Mouse (Mus musculus): ENCODE data around the gene Mbnl3.
A peak's percentile ranks its signal among the peaks of the same experiment; 100 is the strongest.

Gene Mbnl3

DNA sequence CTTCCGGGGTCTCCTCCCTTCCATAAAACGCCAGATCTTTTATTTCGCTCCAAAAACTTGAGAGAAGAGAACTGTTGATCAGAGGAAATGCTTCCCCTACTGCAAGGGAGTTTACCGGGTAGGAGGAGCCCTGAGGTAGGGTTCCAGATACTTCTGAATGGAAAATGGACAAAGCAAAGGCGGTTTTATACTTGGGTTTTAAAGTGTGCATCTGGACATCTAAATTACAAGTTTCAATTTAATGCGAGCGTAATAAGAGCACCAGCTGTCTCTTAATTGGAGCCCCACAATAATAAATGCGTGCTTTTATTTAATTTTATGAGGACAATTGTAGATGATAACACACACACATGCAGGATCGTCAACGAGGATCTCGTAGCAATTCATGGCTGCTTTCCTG is at the start of gene Mbnl3:
Gene Mbnl3, minus strand, starts transcription at position 101 of the 400 bp plus-strand sequence.
- no peak for DNase-seq

DNA sequence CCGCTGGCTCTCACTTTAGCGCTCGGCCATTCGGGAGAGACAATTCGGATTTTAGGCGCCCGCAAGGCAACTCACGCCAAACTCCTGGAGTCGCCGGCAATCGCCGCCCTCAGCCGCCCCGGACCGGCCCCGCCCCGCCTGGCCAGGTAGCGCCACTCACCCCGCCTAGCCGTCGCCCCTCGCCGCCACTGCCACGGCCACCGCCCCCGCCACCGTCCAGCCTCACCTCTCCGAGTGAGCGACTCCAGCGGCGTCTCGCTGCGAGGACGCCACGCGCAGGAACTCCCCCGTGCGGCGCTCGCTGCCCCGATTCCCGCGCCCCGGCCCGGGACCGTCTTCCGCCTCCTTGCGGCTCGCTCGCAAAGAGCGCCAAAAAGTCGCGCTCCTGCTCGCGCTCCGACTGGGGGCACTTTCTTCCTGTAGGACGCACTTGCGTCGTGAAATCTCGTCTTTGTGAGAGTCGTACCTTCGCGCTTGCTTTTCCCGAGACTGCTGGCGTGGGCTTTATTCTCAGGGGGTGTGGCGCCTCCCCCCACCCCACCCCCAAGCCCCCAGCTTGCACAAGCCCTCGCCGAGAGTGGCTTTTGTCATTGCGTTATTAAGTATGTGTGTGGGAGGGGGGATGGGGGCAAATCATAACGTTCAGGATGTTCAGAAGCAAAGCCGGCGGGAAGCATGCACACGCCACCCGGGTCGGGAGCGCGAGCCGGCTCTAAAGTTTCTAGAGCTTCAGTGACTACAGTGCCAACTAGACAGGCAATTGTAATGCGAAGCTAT is 596 bp downstream of the Mbnl3 start:
- peak; percentile 44 to 50 for DNase-seq

DNA sequence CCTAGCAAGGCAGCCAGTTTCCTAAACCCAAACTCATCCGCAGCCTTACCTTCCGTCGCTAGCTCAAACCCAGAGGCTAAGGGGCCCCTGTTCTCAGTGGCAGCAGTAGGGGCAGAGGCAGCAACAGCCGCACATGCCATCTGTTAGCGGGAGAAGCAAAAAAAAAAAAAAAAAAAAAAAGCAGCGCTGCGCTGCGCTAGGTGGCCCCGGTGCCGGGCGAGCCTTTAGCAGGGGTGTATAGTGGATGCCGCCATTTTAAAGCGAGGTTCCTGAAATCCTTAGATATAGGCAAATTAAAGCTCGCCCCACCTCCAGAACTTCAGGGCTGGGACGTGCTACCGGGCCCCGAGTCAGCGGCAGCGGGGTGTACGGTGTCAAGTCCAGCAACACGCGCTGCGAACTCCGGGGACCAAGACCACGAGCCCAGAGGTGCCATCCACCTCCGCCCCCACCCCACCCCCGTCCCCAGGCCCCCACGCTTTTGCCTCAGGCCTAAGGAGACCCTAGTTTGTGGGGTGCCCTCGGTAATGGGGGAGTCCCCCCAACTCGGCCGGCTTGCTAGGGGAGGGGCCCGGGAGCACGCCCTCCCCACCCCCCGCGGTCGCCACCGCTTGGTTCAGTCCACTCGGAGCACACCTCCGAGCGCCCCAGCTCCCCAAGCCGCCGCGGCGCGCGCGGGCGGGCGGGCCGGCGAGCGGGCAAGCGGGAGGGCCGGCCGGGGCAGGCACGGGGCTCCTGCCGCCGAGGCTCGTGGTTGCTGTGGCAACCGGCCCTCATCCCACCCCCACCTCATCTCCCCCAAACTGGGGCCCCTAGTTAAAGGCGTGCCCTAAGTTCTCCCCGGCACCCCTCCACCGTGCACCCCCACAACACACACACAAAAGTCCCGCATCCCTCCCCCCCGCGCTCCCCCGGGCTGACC is 1.4 kb downstream of the Mbnl3 start:
- peak; percentile 74 to 77 for DNase-seq

DNA sequence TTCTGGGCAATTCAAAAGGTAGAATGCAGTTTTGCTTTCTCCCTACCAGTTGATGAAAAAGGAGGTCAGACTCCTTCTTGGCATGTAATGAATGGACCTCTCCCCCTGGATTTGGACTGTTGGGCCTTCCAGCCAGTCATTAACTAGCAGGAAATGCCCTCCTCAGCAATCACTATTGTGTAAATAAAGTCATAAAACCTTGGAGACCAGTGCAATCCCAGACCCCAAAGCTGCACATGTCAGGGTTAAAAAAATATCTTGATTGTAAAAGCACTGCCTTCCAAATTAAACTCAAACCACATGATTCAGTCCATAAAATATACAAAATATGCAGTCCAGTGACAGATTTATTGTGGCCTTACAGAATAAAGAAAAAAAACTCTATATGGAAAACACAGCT is 9.3 kb downstream of the Mbnl3 start:
- no peak for DNase-seq

DNA sequence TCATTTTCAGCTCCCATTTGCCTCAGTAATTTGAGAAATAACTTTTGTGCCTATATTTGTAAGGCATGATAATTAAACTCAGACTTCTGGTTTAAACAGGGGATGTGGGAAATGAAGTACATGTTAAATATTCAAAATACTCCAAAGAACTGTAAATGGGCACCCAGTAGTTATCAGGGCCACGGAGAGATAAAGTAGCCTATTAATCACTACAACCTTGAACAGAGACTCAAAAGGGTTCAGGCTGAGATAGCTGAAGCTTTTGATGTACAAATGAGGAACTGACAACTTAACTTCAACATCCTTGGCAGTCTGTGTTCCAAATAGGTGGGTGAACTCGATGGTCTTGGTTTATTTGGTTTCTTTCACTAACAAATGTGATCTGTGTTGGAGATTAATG is 34.4 kb downstream of the Mbnl3 start:
- no peak for DNase-seq

DNA sequence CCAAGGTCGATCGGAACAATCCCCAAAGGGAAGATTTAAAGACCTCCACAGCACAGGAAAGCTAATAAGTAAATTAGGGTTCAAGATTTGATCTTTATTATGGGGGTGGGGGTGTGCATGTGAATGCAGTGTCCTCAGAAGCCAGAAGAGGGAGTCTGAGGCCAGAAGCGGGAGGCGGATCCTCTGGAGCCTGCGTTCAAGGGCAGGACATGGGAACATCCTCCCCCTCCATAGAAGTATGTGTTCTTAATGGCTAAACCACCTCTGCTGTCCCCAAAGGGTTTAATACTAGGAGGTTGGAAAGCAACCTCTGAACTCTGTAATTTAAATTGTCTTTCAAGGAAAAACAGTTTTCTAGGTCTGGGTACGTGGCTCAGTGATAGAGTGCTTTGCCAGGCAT is 34.9 kb downstream of the Mbnl3 start:
- no peak for DNase-seq

DNA sequence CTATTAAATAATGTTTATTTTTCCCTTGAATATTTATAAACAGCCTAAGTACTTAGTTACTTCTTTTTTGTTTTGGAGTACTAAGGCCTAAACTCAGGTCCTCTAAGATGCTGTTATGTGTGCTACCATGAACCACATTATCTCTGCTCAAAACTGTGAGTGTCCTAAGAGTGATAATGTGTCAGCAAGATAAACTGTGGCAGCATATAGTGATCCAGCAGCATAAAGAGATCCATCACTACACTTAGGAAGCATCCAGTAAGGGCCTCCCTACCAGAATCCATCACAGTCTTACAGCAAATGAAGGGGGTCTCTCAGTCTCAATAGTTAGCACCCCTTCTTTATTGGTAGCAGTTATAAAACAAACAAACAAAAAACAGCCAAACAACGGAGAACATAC is 35.9 kb downstream of the Mbnl3 start:
- DNase-seq: no peak

DNA sequence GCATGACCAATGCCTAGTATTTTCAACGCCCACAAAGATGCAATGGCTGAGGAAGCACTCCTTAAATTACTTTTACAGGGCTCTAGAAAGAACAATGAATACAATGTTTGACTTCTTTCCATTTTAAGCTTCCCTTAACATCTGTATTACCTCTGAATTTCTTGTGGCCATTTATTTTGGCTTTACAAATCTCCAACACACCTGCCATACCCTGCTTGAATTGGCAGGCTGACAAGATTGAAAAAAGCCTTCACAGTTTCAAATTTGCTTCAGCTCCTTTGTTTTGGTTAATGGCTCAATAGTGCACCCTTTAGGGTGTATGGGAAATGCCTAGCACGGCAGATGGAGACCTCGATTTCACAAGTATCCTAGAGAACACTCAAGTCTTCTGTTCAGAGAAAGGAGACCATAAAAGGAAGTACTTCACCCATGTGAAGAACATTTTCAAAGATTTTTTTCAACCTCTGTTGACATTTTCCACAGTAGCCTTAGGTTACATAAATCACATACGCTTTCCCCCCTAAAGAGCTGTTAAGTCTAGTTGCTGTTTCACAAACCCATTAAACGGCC is 36.8 kb downstream of the Mbnl3 start:
- no peak for DNase-seq

DNA sequence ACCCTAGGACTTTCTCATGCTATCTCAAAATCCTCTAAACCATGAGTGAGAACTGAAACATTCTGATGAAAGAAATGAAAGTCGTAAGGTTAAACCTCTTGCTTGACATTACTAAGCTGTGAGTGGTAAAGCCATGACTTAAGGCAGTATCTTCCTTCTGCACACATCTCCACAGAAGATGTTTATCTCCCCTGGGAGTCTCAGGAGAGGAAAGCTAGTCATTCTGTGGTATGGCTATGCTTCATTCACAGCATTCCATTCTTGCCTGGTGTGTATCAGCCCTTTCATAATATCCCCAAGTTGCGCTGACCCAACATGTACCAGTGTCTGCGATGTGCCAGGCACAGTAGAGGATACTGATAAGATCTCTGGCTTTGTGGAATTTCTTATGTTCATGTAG is 38.4 kb downstream of the Mbnl3 start:
- no peak for DNase-seq

DNA sequence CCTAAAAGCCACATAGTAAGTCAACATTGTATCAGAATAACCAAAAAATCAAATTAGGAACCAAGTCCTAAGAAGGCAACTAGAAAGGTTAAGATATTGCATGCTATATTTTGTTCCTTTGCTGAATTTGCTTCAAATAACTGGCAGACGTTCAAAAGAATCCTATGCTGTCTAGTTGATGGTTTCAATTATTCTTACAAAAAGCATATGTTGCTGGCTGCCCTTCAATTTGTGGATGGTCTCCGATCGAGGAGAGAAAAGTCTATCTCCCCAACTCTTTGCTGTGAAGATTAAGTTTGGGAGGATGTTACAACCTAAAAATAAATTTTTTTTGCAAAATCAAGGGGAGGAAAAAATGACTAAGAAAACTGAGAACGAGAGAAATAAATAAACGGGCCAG is 41.6 kb downstream of the Mbnl3 start:
- DNase-seq: no peak

DNA sequence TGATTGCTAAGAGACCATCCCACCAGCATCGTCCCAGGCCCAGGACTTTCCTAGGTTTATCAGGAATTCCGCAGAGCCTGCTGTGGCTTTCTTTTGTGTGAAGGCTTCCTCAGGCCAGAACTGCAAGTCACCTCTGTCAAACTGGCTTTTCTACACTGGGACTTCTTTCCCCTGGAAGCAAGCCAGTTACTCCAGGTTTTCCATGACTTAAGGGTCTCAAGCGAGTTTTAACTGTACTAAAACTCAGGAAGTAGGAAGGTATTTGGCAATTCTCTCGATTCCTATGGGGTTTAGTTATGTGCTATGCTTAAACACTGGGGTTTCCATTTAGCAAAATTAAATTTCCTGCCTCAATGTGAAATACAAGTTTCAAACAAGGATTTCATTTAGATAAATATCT is 57.9 kb downstream of the Mbnl3 start:
- no peak for DNase-seq

DNA sequence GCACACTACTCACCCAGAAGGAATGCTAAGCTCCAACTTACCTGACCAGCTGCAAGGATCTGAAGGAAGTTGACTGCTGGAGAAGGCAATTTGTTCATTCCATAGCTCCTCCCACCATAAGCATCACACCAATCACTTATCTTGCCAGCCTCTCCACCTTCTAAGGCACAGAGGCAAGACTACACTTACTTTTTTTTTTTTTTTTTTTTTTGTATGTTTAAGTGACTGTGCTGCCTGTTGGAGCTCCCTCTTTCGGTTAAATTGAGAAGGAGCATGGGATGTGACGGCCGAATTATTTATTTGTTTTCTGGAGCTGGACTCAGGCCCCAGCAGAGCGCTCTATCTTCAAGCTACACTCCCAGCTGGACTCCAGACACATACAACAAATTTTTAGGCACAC is 60.0 kb downstream of the Mbnl3 start:
- DNase-seq: no peak

DNA sequence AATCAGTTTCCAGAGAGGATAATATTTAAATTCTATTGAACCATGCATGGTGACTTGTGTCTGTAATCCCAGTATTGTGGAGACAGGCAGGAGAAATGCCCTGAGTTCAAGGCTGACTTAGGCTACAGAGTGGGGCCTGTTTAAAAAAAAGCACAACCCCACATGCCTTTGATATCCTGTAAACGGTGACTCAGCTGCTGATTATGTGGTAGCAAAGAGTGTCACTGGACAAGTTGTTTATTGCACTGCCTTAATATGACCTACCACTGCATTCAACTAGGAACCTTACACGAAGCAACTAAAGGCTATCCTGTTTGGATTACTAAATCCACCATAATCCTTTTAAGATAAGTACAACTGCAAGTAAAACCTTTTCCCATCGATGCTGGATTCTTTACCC is 66.3 kb downstream of the Mbnl3 start:
- DNase-seq: no peak

DNA sequence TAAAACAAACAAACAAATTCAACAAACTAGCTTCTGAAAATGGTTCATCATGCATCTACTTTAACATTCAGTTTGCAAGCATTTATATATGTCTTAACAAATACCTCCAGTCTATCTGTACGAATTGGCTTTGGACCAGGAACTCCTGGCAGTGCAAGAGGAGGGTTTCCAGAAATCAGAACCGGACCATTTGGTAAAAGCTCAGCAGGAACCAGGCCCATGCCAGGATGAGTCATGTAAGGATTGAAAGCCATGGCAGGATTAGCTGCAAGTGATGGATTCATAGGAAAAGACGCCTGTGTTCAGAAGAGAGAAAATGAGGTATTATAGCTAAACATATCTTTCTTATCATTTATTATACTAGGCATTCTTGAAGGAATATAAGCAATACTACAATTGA is 75.0 kb downstream of the Mbnl3 start:
- DNase-seq: no peak

DNA sequence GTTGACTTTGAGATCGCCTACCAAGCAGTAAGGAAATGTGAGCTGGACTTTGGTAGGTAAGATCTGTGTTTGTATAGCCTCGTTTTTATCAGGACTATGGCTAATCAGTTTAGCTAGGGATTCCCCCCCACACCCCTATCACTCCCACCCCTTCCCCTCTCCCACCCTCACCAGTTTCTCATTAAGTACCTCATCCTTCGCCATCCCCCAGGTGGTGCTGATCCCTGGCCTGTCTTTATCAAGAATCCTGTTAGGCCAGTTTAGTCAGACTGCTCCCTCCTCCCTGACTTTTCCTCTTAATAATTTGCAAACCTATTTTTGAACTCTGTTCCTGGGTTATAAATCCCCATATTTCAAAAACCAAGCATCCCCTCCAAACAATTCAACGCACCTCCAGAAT is 103.6 kb downstream of the Mbnl3 start:
- DNase-seq: no peak

DNA sequence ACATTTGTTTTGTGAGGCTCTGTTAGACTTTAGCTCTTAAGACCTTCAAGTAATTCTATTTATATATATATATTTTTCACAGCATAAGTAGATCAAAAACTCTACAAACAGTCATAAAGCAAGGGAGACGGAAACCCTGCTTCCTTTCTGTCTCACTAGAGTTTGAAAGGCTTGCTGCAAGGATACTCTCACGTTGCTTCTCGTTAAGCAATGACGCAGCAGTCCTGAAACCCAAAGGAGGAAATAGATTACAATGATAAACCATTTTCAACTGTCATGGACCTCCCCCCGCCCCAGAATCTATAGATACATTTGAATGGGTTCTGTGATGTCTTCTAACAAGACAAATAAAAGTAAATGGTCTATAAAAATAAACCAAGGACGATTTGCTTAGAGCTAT is 121.4 kb downstream of the Mbnl3 start:
- DNase-seq: no peak

DNA sequence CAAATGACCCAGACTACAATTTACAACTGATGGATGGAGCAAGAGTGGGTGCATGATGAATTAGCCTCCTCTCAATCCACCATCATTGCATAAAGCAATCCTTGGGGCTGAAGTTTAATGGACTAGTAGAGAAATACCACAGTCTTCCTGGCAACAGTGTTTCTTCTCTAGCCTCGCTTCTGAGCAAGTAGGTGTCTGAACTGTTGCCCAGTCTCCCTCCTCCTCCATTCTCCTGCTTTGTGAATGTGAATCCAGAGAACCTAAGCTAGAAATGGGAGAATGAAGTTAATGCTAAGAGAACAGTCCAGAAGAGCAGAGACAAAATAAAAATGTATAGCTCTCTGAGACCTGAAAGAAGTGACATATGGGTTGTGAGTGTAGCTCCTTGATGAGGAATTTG is 122.1 kb downstream of the Mbnl3 start:
- no peak for DNase-seq

DNA sequence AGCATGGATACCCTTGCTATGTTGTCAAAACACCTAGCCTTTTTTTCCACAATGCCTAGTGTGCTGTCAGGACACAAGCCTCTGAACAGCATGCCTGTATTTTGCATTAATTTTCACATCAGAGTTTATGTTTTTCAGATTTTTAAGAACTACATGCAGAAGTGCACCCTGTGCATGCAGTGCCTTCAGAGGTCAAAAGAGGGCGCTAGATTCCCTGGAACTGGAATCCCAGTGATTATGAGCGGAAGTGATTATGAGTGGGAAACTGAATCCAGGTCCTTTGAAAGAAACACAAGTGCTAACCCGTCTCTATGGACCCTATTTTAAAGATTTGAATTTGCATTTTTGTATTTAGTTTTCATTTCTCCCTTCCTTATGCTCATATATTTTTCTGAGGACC is 129.6 kb downstream of the Mbnl3 start:
- peak in 1 of 2 experiments; percentile 5 for DNase-seq
